8 mouse cellular contexts compared by ENCODE assay signal in genomic region chr10:80940320-80940987, GRCm38 (mm10). TPM values are rescaled to one million over a fixed set of nuclear protein-coding genes. Genes with fewer than 3 reads are reported as not detected.
DNase-seq lines count a peak whose midpoint lies in the region; ATAC-seq and TF ChIP-seq lines count a peak whose summit lies in the region.

No protein-coding gene starts in this region.

- intact Hi-C loops in heart, postnatal 14 days (cut with DNase I) = no loop called here

- H3K79me2 ChIP-seq in liver, adult 2 months (ENCODE audit: control insufficient read depth, insufficient read depth, low read length) = no peaks in the 10 kb centered on the region

- H3K9me3 ChIP-seq in forebrain, embryonic 10.5 days = no peaks in the 10 kb centered on the region
- no peaks in the 10 kb centered on the region for H3K9me3 ChIP-seq in midbrain, embryonic 12.5 days

- no peak for TF ChIP-seq POLR2A in liver, adult 2 months (IDR thresholded peaks at IDR 0.05; ENCODE audit: extremely low read depth, insufficient read depth, low read length)

- no peak for TF ChIP-seq CTCF in liver, adult 2 months (IDR thresholded peaks at IDR 0.05; ENCODE audit: low read depth, low read length)

- peaks cover 11% of the 10 kb centered on the region for H3K4me1 ChIP-seq in liver, adult 2 months (ENCODE audit: control insufficient read depth, insufficient read depth, low read length)
- peaks cover 65% of the 10 kb centered on the region for H3K4me1 ChIP-seq in forebrain, embryonic 10.5 days
- peaks cover 46% of the 10 kb centered on the region for H3K4me1 ChIP-seq in midbrain, embryonic 12.5 days

- H3K4me3 ChIP-seq in liver, adult 2 months (ENCODE audit: insufficient read depth, low read depth, low read length) = no peak overlapping the region
- H3K4me3 ChIP-seq in forebrain, embryonic 10.5 days = peak overlapping the region; percentile 57
- no peak overlapping the region for H3K4me3 ChIP-seq in midbrain, embryonic 12.5 days

- no peak overlapping the region for H3K27ac ChIP-seq in liver, adult 2 months (replicated peaks; ENCODE audit: insufficient read depth, low read depth, low read length)
- peak overlapping the region; percentile 74 for H3K27ac ChIP-seq in forebrain, embryonic 10.5 days
- no peak overlapping the region for H3K27ac ChIP-seq in midbrain, embryonic 12.5 days (replicated peaks)

- no peaks in the 10 kb centered on the region for H3K36me3 ChIP-seq in liver, adult 2 months (ENCODE audit: control insufficient read depth, insufficient read depth, low read length)
- no peaks in the 10 kb centered on the region for H3K36me3 ChIP-seq in forebrain, embryonic 10.5 days (replicated peaks)
- H3K36me3 ChIP-seq in midbrain, embryonic 12.5 days = no peaks in the 10 kb centered on the region

- H3K4me2 ChIP-seq in midbrain, embryonic 12.5 days (replicated peaks) = peak overlapping the region; percentile 74; the same call in 1 of the 2 replicates

- 19% methylated on average over 8 of the region's 8 CpGs for WGBS in liver, adult 2 months
- WGBS in forebrain, embryonic 10.5 days = 55% methylated on average over 8 of the region's 8 CpGs
- 57% methylated on average over 8 of the region's 8 CpGs for WGBS in midbrain, embryonic 12.5 days

- no peaks in the 10 kb centered on the region for H3K27me3 ChIP-seq in liver, adult 2 months (ENCODE audit: control insufficient read depth, insufficient read depth, low read length)
- peaks cover 61% of the 10 kb centered on the region for H3K27me3 ChIP-seq in forebrain, embryonic 10.5 days (ENCODE audit: poor library complexity, severe bottlenecking)
- H3K27me3 ChIP-seq in midbrain, embryonic 12.5 days = peaks cover 68% of the 10 kb centered on the region

- no peak for ATAC-seq in midbrain, embryonic 12.5 days (ENCODE audit: low FRiP score, low read depth)

- peak; percentile 81 for DNase-seq in liver, adult 2 months (ENCODE audit: extremely low read depth, low read depth, low spot score)
- no peak for DNase-seq in liver
- DNase-seq in forebrain, embryonic 10.5 days (ENCODE audit: extremely low spot score, low spot score) = no peak
- peak; percentile 76 to 83 for DNase-seq in heart, postnatal 14 days
- peak; percentile 62 to 78 for DNase-seq in kidney, postnatal 4 days
- no peak for DNase-seq in right cerebral cortex, adult 18-20 months
- DNase-seq in frontal cortex, postnatal 25 days (ENCODE audit: low spot score in 2 of 2) = no peak

- H3K9ac ChIP-seq in liver, adult 2 months (ENCODE audit: low read depth, low read length) = no peak overlapping the region
- peak overlapping the region; percentile 59; the same call in 1 of the 2 replicates for H3K9ac ChIP-seq in midbrain, embryonic 12.5 days (replicated peaks)

RNA-seq across cellular contexts. Expression of gene Gadd45b, which starts 10.6 kb away (rescaled TPM):
- total RNA-seq in liver, adult 2 months (2014; rRNA removed) = 2.1 and 8.3 TPM in 2 replicates
- polyA plus RNA-seq in liver, adult 2 months (2012; rRNA removed) = 1.4 and 1.8 TPM in 2 replicates
- polyA plus RNA-seq in forebrain, embryonic 10.5 days (2016; fragmentation: Nextera tagmentation; extraction: Ambion mirVana) = 5.9 and 6.3 TPM in 2 replicates
- total RNA-seq in heart, postnatal 14 days (2021) = 10 to 100 TPM; 13.6 to 17.2 TPM
- 8.7 and 11.8 TPM in 2 replicates for polyA plus RNA-seq in midbrain, embryonic 12.5 days (2016; fragmentation: Nextera tagmentation; extraction: Ambion mirVana)

RNA-seq across cellular contexts. Expression of gene Lmnb2, which starts 22.4 kb away (rescaled TPM):
- total RNA-seq in liver, adult 2 months (2014; rRNA removed) = 3.2 and 3.3 TPM in 2 replicates
- 5.5 and 6.6 TPM in 2 replicates for polyA plus RNA-seq in liver, adult 2 months (2012; rRNA removed)
- polyA plus RNA-seq in forebrain, embryonic 10.5 days (2016; fragmentation: Nextera tagmentation; extraction: Ambion mirVana) = 85.6 and 89.5 TPM in 2 replicates
- 1 to 10 TPM; 5.1 to 7.0 TPM for total RNA-seq in heart, postnatal 14 days (2021)
- 61.7 and 62.0 TPM in 2 replicates for polyA plus RNA-seq in midbrain, embryonic 12.5 days (2016; fragmentation: Nextera tagmentation; extraction: Ambion mirVana)

RNA-seq across cellular contexts. Expression of gene Timm13, which starts 39.7 kb away (rescaled TPM):
- total RNA-seq in liver, adult 2 months (2014; rRNA removed) = 79.9 and 87.7 TPM in 2 replicates
- 369 and 388 TPM in 2 replicates for polyA plus RNA-seq in liver, adult 2 months (2012; rRNA removed)
- 395 and 401 TPM in 2 replicates for polyA plus RNA-seq in forebrain, embryonic 10.5 days (2016; fragmentation: Nextera tagmentation; extraction: Ambion mirVana)
- total RNA-seq in heart, postnatal 14 days (2021) = 100 to 1,000 TPM; 145 to 161 TPM
- polyA plus RNA-seq in midbrain, embryonic 12.5 days (2016; fragmentation: Nextera tagmentation; extraction: Ambion mirVana) = 305 and 308 TPM in 2 replicates

Comparison
In these comparisons a context has a peak if more than half of its experiments do, and no peak if none do; other contexts are left out.
1. DNase-seq: peak in liver, adult 2 months (single experiment), heart, postnatal 14 days (2 of 2) and kidney, postnatal 4 days (2 of 2); none in liver (single experiment), forebrain, embryonic 10.5 days (single experiment), right cerebral cortex, adult 18-20 months (single experiment) and frontal cortex, postnatal 25 days (0 of 2).